Mouse (Mus musculus) thymus, adult 2 months (tissue): ENCODE results near the gene Aldh4a1.

Source experiments
- CTCF ChIP-seq: fragments of 200-500 bp; IDR thresholded peaks from 2 replicates; pipeline ENCODE4 v1.5.1; 2012; ENCODE audit warnings: mild to moderate bottlenecking, control low read depth, low read length, moderate library complexity, borderline replicate concordance; ENCODE audit not compliant: control insufficient read depth, poor library complexity, insufficient read depth; ENCODE audit errors: extremely low read depth
- POLR2A ChIP-seq: fragments of 200-500 bp; IDR thresholded peaks from 2 replicates; pipeline ENCODE4 v1.6.1; 2012; ENCODE audit warnings: mild to moderate bottlenecking, low read length, control low read depth, moderate library complexity; ENCODE audit not compliant: control insufficient read depth, poor library complexity, insufficient read depth; ENCODE audit errors: extremely low read depth

DNA sequence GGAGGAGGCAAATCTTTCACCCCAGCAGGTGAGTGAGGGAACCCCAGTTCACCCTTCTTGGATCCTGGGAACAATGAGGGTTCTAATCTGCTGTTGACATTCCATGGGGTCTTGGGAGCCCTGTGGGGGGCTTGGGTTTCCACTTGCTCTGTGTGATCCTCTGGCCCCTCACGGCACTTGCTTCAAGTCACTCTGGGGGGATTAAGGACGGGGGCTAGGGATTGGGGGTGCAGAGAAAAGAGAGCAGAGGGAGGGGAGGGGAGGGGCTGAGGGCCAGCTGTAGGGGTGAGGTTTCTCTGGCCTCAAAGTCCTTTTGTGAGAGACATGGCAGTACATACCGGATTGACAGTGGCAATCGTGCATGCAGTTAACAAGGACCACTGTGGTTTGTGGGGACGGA lies 70.6 kb downstream of the Aldh4a1 start:
- TF ChIP-seq CTCF = no peak
- no peak for TF ChIP-seq POLR2A
